Mouse (Mus musculus) midbrain, embryonic 15.5 days (tissue): Measurements from ENCODE around the gene Prrx1. TPM values are rescaled to one million over a fixed set of nuclear protein-coding genes. Genes with fewer than 3 reads are reported as not detected.

Experiments used
- ATAC-seq: fragments of 200-750 bp; cut with Nextera tagmentation; replicated peaks from 2 replicates; pipeline ENCODE4 v1.8.0; 2017; ENCODE audit warnings: moderate TSS enrichment
- H3K27ac ChIP-seq: fragments of 300-500 bp; sonication (generic); 2 replicates; pipeline ENCODE4 v1.5.1; 2015; ENCODE audit warnings: mild to moderate bottlenecking, inconsistent platforms
- H3K27me3 ChIP-seq: fragments of 300-500 bp; sonication (generic); replicated peaks from 2 replicates; pipeline ENCODE4 v1.6.1; 2015; ENCODE audit warnings: inconsistent platforms
- H3K36me3 ChIP-seq: fragments of 300-500 bp; sonication (generic); replicated peaks from 2 replicates; pipeline ENCODE4 v1.6.1; 2015; ENCODE audit warnings: inconsistent platforms
- H3K4me1 ChIP-seq: fragments of 300-500 bp; sonication (generic); 2 replicates; pipeline ENCODE4 v1.6.1; 2015; ENCODE audit warnings: inconsistent platforms
- H3K4me2 ChIP-seq: fragments of 300-500 bp; sonication (generic); 2 replicates; pipeline ENCODE4 v1.6.1; 2015; ENCODE audit warnings: inconsistent platforms, mild to moderate bottlenecking, moderate library complexity
- H3K4me3 ChIP-seq: fragments of 300-500 bp; sonication (generic); 2 replicates; pipeline ENCODE4 v1.5.1; 2015; ENCODE audit warnings: mild to moderate bottlenecking, inconsistent platforms
- H3K9ac ChIP-seq: fragments of 300-500 bp; sonication (generic); 2 replicates; pipeline ENCODE4 v1.6.1; 2015; ENCODE audit warnings: mild to moderate bottlenecking, inconsistent platforms
- H3K9me3 ChIP-seq: fragments of 300-500 bp; sonication (generic); 2 replicates; pipeline ENCODE4 v1.6.1; 2016; ENCODE audit warnings: inconsistent platforms
- WGBS: fragments of 180-500 bp; shearing (Covaris S2); methylation state at CpG from one replicate; pipeline ENCODE4 v1.1.7; 2015; ENCODE audit warnings: mixed read lengths; 5-methylcytosine and 5-hydroxymethylcytosine counted together
- polyA plus RNA-seq: library from polyadenylated mRNA; unstranded; fragments of >200 nt; fragmentation: Nextera tagmentation; extraction: Ambion mirVana; gene quantifications from 2 replicates; pipeline ENCODE4 v1.2.1, GENCODE M21; 2015

The Prrx1 gene
- polyA plus RNA-seq, 1 experiment from 2014 or later, result 3.6 TPM

DNA sequence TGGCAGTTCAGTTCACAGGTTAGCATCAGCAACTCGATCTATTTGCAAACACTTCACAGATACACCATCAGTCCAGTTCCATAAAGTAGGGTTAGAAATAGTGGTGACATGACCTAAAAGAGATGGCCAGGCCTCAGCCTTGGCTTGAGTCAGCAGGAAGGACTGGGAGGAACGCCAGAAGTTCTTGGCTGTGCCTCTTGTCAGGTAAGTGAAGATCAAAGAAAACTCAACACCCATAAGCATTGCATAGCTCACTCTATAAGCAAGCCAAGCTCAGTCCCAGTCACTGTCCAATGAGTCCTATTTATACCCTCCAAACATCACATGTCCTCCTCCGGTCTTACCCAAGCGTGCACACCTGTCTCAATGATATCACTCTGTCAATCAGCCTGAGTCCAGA, 87.2 kb downstream of the Prrx1 start:
- no peaks in the 10 kb centered on the region for H3K27me3 ChIP-seq
- H3K36me3 ChIP-seq, result no peaks in the 10 kb centered on the region
- H3K9ac ChIP-seq, result no peak overlapping the region
- H3K4me1 ChIP-seq, result no peaks in the 10 kb centered on the region
- H3K9me3 ChIP-seq, result no peaks in the 10 kb centered on the region
- no peak overlapping the region for H3K27ac ChIP-seq
- H3K4me3 ChIP-seq, result no peak overlapping the region
- ATAC-seq, result no peak
- H3K4me2 ChIP-seq, result no peak overlapping the region
- WGBS, result 92% methylated on average over 4 of the region's 4 CpGs

DNA sequence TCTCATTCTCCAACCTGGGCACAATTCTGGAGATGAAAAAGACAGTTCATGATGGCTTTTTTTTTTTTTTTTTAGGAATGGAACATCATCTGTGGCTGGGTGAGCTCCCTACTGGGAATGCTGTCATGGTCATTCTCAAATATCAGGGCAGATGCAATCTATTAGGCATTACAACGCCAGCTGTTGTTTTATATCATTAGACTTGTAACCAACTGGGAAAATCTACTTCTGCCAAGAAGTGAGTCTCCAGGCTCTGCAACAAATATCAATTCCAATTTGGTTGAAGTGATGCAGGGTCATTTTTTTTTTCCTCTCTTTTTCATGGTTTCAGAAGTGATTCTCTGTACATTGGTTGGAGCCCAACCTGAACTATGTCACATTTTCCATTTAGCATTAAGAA, 91.7 kb downstream of the Prrx1 start:
- no peak overlapping the region for H3K9ac ChIP-seq
- no peak for ATAC-seq
- no peaks in the 10 kb centered on the region for H3K4me1 ChIP-seq
- H3K4me2 ChIP-seq, result no peak overlapping the region
- H3K27me3 ChIP-seq, result no peaks in the 10 kb centered on the region
- H3K9me3 ChIP-seq, result no peaks in the 10 kb centered on the region
- H3K27ac ChIP-seq, result no peak overlapping the region
- H3K36me3 ChIP-seq, result no peaks in the 10 kb centered on the region
- H3K4me3 ChIP-seq, result no peak overlapping the region
- WGBS, result 82% methylated on average over 1 of the region's 1 CpGs

DNA sequence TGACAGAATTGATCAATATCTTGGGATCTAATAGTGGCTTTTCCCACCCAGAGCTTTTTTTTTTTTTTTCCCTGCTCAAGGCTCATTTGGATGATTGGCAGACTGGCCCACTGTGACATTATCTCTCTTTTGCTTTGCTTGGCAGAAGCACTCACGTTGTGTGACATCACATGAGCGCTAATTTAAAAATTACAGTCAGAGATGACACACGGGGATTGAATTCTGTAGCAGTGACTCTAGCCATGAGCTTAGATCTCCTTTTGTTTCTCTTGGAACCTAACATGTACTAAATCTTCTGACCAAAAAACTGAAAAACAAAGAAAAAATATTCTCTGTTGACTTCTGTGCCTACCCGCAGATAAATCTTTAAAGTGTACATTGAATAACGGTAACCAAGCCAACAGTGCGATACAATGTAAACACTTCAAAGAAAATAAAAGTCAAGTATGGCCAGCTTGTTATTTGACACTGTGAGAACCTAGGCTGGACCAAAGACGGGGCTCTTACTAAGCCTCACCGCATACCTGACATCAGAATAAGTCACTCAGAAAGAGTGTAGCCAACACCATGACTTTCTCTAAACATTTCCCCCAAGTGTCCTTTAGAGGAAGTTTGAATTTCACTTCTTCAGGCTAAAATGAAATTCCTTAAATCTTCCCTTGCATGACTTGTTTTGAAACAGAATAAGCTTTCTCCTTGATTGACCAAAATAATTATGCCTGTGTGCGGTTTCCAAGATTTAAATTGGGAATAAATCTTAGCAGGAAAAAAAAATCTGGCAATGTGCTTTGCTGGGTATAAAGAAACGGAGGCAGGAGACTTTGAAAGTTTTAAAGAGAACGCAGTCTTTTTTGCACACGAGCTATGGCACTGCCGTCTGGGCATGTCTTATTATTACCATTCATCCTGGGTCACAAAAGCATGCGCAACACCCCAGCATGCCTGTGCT, 104.3 kb downstream of the Prrx1 start:
- Histone ChIP-seq H3K36me3 (no peaks in the 10 kb centered on the region), H3K27ac (no peak overlapping the region), H3K4me1 (no peaks in the 10 kb centered on the region), H3K9me3 (no peaks in the 10 kb centered on the region), H3K4me3 (no peak overlapping the region), H3K4me2 (no peak overlapping the region), H3K9ac (no peak overlapping the region), H3K27me3 (no peaks in the 10 kb centered on the region)
- no peak for ATAC-seq
- WGBS, result 81% methylated on average over 14 of the region's 14 CpGs

DNA sequence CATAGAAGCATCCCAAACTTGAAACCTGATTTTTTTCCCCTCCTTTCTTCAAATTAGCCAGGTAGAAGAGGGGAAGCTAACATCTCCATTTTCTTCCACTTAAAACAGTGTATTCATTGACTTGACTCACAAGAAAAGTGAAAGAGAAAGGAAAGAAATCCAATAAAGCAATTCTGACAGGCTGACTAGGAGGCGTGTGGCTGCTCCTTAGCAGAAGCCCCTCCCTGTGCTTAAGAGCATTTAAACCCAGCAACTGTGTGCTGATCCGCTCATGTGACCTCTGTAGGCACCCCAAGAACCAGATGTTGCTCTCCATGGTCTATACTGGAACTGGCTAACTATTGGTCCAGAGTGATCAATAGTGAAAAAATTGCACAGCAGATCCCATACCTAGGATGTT, 114.7 kb downstream of the Prrx1 start:
- no peak for ATAC-seq
- 55% methylated on average over 2 of the region's 2 CpGs for WGBS
- Histone ChIP-seq H3K4me1 (no peaks in the 10 kb centered on the region), H3K4me3 (no peak overlapping the region), H3K9me3 (no peaks in the 10 kb centered on the region), H3K36me3 (no peaks in the 10 kb centered on the region), H3K4me2 (no peak overlapping the region), H3K9ac (no peak overlapping the region), H3K27ac (no peak overlapping the region), H3K27me3 (no peaks in the 10 kb centered on the region)

GRCm38 (mm10) chr1:163198059-163198458, 115.5 kb downstream of the Prrx1 start:
- no peak for ATAC-seq
- Histone ChIP-seq H3K27me3 (no peaks in the 10 kb centered on the region), H3K4me3 (no peak overlapping the region), H3K9me3 (no peaks in the 10 kb centered on the region), H3K9ac (no peak overlapping the region), H3K4me1 (no peaks in the 10 kb centered on the region), H3K36me3 (no peaks in the 10 kb centered on the region), H3K27ac (no peak overlapping the region), H3K4me2 (no peak overlapping the region)
- 80% methylated on average over 4 of the region's 4 CpGs for WGBS

Other genes starting within 250 kb of the Prrx1 start
- not detected in 2 replicates for gene Mroh9, start 228.0 kb downstream of the Prrx1 start, polyA plus RNA-seq
- gene Gorab, start 90.0 kb upstream of the Prrx1 start, polyA plus RNA-seq, result 22.1 and 22.8 TPM in 2 replicates